Mouse (Mus musculus) testis, postnatal 10 days (tissue): ENCODE data around the gene Cep70.

ENCODE experiments used
- DNase-seq: peaks from one replicate; pipeline ENCODE4 v3.0.0; 2021; ENCODE audit warnings: low spot score

Cep70 gene

DNA sequence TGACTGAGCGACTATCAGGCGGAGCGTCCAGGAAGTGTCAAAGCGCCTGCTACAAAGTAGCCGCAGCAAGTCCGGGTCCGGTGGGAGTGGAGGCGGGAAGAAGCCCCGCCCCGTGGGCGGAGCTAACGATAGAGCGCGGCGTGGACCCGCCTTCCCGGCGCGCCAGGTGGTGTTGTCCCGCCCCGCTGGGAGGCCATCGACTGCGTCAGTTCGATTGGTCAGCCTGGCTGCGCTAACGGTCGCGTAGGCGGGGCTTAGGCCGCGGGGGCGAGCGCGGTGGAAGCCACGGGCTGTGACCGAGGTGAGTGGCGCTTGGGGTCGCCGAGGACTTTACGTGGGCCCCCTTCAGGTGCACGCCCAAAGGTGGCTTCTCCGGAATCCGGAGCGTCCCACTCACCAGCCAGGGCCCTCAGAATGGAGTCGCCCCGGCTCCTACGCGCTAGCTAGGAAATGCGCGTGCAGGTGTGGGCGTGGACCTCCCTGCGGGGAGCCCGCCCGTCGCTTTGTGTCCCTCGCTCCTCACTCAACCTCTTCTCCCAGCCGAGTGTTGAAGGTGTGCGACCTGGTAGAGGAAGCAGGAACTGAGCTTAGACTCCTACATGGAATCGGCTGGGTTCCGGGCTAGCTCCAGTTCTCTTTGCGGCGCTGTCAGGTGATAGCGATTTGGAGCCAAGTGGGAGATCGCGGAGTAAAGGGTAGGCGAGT lies at the start of gene Cep70:
Gene Cep70 (plus strand): TSS at position 178 of the 705 bp plus-strand sequence.
- peak; percentile 99 for DNase-seq

DNA sequence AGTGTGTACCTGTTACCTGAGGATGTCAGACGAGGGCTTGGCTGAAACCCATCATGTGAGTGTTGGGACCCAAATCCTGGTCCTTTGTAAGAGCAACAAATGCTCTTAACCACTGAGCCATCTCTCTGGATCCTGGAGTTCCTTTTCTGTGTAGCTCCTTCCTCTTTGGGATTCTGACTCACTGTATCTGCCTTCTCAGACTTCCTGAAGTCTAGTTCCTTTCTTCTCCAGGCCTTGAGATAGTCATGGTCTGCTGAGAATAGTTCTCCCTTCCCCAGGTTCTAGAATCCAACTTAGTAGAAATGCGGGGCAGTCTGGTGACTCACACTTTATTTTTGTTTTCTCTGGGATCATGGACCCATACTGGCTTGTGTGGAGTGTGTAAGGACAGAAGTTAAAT lies 30.5 kb upstream of the Cep70 start:
- no peak for DNase-seq

DNA sequence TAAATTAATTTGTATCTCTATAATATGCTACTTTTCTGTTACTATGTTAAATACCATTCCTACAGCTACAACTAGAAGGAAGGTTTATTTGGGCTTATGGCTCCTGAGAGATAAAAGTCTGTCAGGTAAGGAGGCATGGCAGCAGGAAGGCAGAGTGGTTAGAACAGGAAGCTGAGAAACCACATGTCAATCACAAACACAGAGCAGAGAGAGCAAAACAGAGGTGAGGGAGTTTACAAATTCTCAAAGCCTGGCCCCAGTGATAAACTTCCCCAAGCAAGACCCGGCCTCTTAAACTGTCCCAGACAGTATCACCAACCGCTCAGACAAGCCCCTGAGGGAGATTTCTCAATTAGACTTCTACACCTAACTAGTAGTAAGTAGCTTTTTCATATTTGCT lies 27.0 kb upstream of the Cep70 start:
- DNase-seq = no peak

DNA sequence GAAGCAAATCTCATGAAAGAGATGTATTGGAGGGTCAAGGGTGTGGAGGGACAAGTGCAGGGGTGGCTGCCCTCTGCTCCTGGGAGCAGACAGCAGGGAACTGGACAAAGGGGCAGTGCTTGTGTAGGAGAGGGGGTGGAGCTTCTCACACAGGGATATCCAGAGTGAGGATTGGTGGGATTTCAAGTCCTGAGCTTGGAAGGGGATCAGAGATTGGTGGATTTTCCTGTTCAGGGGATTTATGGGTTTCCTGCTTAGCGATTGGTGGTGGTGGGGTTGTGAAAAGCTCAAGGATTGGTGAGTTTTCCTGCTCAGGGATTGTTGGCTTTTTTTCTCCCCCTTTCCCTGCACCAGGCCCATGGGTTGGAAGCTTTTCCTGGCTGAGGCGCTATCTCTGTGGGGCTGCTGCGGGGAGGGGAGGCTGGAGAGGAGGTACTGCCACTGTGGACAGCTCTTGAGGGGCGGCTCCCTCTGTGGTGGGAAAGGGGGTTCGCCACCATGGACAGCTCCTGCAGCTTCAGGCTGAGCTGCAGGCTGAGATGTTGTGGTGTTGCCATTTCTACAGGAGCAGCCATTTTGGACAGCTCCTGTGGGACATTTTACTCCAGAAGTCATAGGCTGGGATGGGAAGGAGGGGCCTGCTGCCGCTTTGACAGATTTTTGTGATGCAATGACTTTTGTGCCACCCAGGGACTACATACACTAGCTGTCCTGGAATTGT lies 25.0 kb upstream of the Cep70 start:
- peak; percentile 82 for DNase-seq

DNA sequence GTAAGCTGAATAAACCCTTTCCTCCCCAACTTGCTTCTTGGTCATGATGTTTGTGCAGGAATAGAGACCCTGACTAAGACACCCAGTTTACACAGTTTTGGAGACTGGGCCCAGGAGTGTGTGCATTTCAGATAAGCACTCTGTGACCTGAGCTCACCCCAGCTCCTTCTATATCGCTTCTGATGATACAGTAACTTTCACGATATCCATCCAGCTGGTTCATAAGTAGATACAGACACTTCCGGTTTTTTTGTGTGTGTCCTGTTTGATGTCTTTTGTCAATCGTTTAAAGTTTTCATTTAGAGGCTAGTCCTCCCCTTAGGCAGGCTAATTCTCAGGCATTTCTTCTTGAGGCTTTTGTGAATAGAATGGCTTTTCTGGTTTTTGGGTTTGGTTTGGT lies 21.5 kb upstream of the Cep70 start:
- DNase-seq = no peak

DNA sequence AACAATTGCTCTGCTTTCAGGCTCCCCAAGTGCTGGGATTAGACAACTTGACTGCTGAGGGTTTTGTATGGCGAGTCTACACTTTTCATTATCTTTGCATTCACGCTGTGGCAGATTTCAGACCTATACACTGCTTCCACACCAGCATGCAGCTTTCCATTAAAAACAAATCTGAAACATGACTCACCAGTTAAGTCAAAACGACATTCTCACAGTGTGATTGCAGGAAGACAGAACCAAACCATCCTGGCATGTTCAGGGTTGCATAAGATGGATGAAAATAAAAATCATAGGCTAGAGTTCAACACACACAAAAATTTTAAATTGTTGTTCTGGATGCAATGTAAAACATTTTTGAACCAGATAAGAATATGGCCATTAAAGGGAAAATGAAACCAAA lies 18.6 kb upstream of the Cep70 start:
- no peak for DNase-seq

DNA sequence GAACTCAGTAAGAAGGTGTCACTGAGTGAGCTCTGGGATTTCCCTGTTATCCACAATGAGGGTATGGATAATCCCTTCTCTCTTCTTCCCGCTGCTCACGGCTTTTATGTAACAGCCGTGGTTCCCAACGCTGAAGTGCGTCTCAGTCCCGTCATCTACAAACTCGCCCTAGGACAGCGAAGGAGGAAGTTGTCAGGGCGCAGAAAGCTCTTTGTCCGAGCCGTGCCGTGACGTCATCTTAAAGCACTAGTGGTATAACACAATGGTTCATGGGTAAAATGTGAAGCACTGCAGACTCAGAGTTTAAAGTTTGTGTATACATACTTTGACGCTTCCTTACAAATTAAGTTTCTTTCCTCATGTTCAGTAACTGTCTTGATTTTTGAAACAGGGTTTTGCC lies 13.7 kb upstream of the Cep70 start:
- no peak for DNase-seq

DNA sequence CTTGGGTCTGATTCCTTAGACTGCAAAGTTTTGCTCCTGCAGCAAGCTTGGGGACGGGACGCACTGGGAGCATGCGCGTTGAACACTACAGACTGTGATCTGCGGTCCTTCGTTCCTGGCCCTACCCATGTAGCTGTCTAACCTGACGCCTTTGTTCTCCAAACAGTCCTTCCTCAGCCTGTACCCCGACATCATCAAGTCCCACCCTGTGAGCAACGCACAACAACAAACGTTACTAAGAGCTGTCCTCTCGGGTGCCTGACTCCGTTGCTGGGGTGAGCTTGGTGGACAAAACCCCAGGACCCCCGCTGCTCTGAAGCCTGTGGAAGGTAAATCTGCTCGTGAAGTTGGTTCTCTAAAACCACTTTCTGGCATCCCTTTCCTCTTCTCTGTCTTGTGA lies 6.0 kb upstream of the Cep70 start, which contains the start of gene Faiml:
Gene Faiml (minus strand): TSS at position 101 of the 400 bp plus-strand sequence.
- DNase-seq = no peak

DNA sequence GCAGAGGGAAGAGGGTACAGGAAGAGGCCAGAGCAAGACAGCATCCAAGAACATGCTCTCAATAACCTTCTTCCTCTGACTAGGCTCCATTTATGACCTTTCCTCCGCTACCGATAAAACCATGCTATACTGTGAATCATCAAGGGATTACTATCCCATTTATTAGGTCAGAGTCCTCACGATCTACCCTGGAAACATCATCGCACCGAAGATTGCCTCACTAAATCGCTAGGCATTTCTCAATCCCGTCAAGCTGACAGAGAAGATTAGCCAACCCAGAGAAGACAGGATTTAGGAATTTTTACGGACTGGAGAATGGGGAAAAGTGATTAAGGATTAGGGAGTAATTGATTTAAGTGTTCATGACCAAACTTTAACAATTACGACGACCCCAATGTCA lies 4.9 kb upstream of the Cep70 start:
- no peak for DNase-seq

DNA sequence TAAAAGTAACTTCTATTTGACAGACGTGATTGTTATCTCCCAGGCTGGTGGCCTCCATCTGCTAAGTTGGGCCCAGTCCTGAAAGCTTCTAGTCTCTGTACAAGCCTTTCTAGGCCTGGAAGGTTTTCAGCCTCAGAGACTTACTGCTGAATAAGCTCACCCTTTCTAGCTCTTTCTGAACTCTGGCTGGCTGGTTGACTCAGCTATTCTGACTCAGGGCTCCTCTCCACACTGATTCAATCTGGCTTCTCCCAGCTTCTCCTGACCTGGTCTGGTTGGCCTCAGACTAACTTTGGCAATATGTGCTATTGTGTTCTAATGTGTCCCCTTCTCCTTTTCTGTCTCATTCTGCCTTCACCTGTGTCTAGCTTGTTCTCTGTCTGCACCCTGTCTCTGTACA lies 3.9 kb upstream of the Cep70 start:
- no peak for DNase-seq

DNA sequence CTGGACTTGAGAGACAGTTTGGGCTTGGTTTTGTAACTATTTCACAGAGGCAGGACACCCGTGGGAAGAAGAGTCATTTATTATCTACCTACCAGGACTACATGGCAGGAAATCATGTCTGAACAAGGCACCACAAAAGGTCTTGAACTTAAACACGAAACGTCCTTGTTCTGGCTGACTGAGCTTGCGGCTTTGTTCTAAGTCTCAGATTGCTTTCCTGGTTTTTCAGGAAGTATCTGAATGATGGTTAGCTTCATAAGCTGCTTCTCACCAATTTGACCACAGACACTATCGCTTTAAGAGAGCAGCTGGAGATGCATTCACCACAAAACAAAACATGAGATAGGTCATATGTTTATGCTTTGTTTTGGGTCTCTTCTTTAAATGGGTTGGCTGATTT lies 2.6 kb upstream of the Cep70 start:
- DNase-seq = no peak

DNA sequence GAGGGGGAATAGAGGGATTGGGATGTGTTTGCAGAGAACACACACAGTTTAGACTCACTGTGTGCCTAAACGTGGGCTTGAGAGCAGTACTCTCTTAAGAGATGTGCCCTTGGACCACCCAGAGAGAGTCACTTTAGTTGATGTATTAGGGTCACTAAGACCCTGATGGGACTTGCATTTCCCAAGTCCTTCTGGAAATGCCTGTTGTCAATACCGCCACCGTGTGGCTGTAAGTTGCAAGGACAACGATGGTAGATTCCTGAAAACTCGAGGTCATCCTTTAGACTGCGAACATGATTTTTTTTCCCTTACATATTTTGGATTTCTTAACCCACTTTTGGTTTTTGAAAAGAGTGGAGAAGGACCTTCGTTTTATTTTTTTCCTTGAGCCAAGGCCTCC lies 1.1 kb upstream of the Cep70 start:
- DNase-seq = peak; percentile 69

DNA sequence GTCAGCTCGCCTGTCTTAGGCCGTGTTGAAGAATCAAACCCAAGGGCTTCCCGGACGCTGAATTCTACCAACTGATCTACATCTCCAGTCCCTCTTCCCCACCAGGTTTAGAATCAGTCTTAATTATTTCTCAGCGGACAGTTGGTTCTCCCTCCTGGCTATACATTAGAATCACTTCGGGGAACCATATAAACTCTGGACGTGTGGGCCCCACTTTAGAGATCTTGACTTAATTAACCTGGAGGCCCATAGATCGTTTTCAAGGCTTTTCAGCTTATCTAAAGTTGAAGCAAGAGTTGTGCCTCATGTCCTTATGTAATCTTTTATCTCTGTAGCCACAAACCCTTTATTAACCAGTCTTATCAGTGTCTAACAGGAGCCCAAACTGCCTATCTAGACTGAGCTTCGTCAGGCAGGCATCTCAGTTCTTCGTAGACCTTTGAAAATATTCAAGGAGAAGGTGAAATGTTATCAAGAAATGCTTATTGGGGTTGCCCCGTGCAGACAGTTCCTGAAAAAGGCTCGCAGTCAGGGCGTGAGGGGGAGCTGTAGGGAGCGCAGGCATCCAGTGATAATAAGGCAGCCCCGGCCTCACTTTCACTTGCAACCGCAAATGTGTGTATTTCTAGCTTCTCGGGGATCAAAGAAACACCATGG lies 506 bp upstream of the Cep70 start:
- DNase-seq = no peak

DNA sequence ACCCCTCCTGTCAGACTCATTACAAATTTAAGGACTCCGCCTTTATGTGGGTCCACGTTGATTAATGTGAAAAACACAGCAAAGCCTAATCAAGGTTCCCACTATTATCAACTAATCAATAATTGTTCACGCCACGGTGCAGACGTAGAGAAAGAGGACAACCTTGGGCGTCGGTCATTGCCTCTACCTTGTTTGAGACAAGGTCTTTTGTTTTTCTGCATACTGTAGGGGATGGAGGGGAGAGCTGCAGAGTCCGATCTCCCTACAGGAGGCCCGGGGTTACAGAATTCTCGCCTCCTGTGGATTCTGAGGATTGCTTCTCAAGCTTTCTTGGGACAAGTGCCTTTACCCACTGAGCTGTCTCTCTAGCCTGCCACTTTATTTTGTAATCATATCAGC lies 727 bp downstream of the Cep70 start:
- DNase-seq = no peak

DNA sequence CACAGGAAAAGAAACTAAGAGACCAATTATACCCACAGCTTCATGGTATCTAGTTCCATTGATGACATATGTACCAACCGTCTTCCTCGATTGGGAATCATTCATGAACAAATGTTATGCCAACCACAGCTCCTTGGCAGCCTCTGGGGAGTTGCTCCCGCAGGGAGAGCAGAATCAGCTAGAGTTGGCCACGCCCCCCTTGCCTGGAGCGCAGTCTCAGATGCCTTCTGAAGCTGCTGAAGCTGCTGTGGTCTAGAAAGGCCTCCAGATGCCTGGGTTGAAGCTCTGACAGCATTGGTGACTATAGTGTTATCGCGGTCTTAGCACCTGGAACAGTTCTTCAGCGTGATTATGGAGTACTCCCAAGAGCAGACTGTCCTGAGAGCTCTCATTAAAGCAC lies 5.1 kb downstream of the Cep70 start:
- DNase-seq = no peak

DNA sequence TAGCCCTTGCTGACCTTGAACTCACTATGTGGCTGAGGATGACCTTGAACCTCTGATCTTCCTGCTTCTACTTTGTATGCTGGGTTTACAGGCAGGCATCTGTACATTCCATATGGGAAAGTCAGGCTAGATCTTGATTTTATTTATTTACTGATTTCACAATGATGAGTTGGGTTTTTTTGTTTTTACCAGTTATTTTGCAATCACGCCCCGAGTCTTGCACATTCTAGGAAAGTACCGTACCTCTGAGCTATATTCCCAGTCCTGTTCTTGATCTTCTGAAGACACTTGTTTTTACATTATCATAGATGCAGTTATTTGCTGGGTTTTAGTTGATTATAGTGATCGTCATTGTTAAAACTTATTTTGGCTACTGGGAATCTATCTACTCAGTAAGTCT lies 5.7 kb downstream of the Cep70 start:
- DNase-seq = no peak

DNA sequence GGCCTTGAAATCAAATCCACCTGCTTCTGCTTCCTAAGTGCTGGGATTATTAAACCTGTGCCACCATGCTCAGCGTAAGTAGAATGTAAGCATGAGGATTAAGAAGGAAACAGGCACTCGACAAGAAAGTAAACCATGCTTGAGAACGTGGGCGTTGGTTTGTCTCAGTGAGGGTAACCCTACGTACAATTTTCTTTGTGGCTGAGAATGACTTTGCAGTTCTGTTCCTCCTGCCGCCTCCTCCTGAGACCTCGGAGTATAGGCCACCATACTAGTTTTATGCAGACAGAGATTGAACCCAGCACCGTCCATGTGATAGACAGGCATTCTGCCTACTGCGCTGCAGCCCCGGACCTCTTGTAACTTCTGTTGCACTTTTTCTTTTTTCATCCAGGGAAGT lies 10.7 kb downstream of the Cep70 start:
- no peak for DNase-seq

DNA sequence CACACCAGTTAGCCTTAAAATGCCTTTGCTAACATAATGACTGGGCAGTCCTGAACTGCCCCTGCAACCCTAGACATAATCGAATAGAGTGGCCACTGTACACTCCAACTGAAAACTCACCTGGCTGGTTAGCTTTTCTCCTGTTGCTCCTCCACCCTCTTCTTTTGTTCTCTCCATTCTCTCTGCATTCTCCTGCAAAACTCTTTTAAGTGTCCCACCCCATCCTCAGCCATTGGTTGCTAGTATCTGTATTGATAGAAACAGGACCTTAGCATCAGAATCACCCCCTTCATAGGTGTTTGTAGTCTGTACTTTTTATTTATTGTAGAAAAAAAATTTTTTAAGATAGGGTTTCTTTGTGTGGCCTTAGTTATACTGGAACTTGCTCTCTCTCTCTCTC lies 13.0 kb downstream of the Cep70 start:
- DNase-seq = no peak

DNA sequence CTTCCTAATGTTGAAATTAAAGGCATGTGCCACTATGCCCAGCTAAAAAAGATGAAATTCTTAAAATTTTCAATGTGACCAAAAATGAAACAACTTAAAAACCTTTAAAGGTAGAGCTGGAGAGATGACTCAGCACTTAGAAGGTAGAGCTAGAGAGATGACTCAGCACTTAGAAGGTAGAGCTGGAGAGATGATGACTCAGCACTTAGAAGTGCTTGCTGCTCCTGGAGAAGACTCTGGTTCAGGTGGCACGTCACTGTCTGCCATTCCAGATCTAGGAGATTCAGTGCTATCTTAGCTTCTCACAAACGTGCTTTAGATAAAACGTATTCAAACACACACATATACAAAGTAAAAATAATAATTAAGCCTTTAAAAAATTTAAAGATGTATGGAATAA lies 13.7 kb downstream of the Cep70 start:
- DNase-seq = no peak

DNA sequence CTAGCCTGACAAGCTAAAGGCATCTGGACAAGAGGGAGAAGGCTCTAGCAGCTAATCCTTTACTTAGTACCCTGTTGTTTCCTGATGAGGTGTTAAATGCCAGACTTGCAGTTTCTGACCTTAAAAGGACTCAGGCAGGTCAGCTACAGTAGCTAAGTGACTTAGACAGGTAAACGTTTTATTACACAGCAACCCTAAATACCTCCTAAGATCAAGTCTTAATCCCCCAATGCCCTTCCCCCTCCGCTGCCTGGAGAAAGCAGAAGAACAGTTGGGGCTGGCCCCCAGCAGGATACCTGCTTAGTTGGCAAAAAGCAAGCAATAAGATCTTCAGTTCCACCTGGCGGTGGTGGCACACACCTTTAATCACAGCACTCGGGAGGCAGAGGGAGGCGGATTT lies 15.7 kb downstream of the Cep70 start:
- no peak for DNase-seq

DNA sequence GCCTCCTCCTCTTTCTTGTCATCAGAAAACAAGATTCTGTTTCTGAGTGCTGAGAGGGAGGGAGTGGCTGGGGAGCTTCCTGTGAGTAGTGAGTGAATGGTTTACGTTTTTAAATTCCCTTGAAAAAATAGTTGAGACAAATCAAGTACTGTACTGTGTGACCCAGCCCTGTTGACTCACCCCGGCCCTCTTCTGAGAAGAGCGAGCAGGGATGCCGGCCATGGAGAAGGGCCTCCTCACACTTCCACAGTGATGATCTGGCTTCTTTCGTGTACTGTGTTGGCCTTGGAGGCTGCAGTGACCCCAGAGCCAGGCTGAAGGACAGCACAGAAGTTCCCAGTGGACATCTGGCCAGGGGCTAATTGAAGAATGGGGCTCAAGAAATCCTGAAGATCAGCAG lies 61.1 kb downstream of the Cep70 start:
- DNase-seq = no peak

DNA sequence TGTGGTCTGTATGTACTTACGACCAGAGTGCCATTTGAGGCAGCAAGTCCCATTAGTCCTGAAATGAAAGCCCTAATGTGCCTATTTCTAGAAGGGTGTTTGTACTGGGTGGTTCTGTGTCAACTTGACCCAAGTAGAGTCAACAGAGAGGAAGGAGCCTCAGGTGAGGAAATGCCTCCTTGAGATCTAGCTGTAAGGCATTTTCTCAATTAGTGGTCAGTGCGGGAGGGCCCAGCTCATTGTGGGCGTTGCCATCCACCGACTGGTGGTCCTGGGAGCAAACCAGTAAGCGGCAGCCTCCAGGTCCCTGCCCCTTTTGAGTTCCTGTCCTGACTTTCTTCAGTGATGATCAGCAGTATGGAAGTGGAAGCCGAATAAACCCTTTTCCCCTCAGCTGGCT lies 63.1 kb downstream of the Cep70 start:
- DNase-seq = no peak

DNA sequence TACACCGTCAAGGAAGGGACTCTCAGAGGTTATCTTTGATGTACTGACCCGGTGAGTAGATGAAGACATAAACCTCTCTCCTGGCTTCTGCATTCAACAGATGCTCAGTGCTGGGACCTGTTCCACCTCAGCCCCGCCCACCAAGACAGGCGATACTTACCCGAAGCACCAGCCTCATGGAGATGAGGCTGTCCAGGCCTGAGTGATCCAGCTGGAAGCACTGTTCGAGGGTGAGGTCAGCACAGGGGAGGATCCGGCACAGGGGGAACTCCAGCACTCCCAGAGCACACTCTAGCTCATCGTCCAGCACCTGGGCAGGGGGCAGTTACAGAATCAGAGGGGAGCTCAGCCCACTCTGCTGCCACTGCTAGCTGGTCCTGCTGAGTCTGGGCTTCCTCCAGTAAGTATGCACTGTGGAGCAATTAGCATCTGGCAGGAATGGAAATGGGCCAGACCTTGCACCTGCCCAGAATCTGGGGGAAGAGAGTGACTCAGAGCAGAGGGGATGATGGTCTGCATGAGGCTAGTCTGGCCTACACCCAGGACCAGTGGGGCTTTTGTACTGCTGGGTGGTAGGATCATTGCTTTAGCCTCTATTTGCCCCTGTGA lies 76.3 kb downstream of the Cep70 start:
- DNase-seq = no peak
